Mouse (Mus musculus): Measurements from ENCODE around the gene Serpinb9e. TPM values are rescaled to one million over a fixed set of nuclear protein-coding genes. Genes with fewer than 3 reads are reported as not detected.
"Not testable (repeated sequence)": the region's sequence is repeated elsewhere in the genome, so short reads cannot be mapped to it uniquely, and the experiment has no call there.

The Serpinb9e gene
- not detected in 2 replicates for polyA plus RNA-seq (2016; fragmentation: Nextera tagmentation; extraction: Ambion mirVana)

DNA sequence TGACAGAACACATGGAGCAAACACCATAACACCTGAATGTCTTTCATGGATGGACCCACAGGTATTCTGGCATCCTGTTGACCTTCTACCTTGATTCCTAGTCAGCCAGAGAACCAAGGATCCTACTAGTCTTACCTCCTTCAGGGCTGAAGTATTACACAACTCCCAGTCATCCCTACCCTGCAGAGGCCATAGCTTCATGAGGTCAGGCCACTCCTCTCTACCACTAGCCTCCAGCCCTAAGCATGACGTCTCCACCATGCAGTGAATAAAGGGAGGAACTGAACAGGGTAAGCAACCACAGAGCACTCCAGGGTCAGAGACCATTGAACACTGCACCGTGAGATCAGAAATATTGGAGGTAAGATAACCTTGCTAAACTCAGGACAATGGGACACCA is at the start of gene Serpinb9e:
Gene Serpinb9e, plus strand, starts transcription at position 301 of the 400 bp plus-strand sequence.
- H3K27me3 ChIP-seq (ENCODE audit: insufficient read depth, poor library complexity, severe bottlenecking); H3K4me1 ChIP-seq (replicated peaks); H3K36me3 ChIP-seq; H3K4me3 ChIP-seq; DNase-seq (ENCODE audit: low spot score); H3K27ac ChIP-seq; H3K9me3 ChIP-seq: not testable (repeated sequence)
- WGBS, result 85% methylated on average over 2 of the region's 2 CpGs

DNA sequence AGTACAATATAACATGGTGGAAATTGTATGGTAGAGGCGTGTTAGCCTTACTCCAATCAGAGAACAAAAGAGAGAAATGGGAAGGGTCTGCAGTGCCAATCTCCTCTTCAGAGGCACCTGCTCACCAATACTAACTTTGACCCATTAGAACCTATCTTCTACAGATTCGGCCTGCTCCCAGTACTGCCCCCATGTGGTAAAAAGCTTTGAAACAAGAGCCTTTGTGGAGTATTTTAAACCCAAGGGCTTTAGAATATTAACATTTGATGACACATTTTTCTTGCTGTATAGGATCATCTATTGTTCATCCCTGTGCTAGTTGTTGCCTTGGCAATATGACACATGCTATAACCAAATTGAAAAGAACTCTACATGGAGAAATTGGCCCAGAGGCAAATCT is 49.7 kb upstream of the Serpinb9e start:
- no peaks in the 10 kb centered on the region for H3K36me3 ChIP-seq
- no peaks in the 10 kb centered on the region for H3K27me3 ChIP-seq (ENCODE audit: insufficient read depth, poor library complexity, severe bottlenecking)
- no peak for DNase-seq (ENCODE audit: low spot score)
- no peak overlapping the region for H3K27ac ChIP-seq
- H3K4me1 ChIP-seq (replicated peaks), result no peaks in the 10 kb centered on the region
- H3K4me3 ChIP-seq, result no peak overlapping the region
- H3K9me3 ChIP-seq, result no peaks in the 10 kb centered on the region
- 61% methylated on average over 2 of the region's 2 CpGs for whole genome bisulfite sequencing

DNA sequence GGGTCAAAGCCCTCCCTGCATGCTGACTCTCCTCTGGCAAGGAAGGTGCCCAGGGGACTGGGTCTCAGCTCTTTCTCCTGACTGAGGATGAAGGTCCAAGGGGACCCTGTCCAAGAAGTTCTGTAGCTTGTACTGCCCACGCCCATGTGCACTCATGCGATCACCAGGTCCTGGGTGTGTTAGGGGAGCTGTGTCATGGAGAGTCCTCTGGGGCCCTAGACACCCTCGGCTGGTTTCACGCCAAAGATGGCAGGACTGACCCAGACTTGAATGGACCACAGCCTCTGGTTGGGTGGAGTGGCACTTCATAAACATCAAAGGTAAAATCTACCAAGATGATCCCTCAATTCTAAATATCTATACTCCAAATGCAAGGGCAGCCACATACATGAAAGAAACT is 59.2 kb downstream of the Serpinb9e start:
- not testable (repeated sequence) for H3K27me3 ChIP-seq (ENCODE audit: insufficient read depth, poor library complexity, severe bottlenecking); H3K4me3 ChIP-seq; H3K9me3 ChIP-seq; H3K4me1 ChIP-seq (replicated peaks); H3K27ac ChIP-seq; DNase-seq (ENCODE audit: low spot score); H3K36me3 ChIP-seq
- 86% methylated on average over 4 of the region's 4 CpGs for WGBS

Other genes starting within 250 kb of the Serpinb9e start
- 0.75 and 0.84 TPM in 2 replicates for gene Serpinb9, start 246.4 kb upstream of the Serpinb9e start, polyA plus RNA-seq (2016; fragmentation: Nextera tagmentation; extraction: Ambion mirVana)
- 0.07 and 0.21 TPM in 2 replicates for gene Serpinb9b, start 222.2 kb upstream of the Serpinb9e start, polyA plus RNA-seq (2016; fragmentation: Nextera tagmentation; extraction: Ambion mirVana)
- gene Serpinb1b, start 171.0 kb upstream of the Serpinb9e start, polyA plus RNA-seq (2016; fragmentation: Nextera tagmentation; extraction: Ambion mirVana), result 0.54 and 3.5 TPM in 2 replicates
- gene Serpinb9c, start 89.9 kb upstream of the Serpinb9e start, polyA plus RNA-seq (2016; fragmentation: Nextera tagmentation; extraction: Ambion mirVana), result not detected in 2 replicates
- gene Serpinb9d, start 56.7 kb upstream of the Serpinb9e start, polyA plus RNA-seq (2016; fragmentation: Nextera tagmentation; extraction: Ambion mirVana), result not detected in 2 replicates
- gene Serpinb9f, start 74.5 kb downstream of the Serpinb9e start, polyA plus RNA-seq (2016; fragmentation: Nextera tagmentation; extraction: Ambion mirVana), result not detected in 2 replicates
- gene Gm11397, start 146.1 kb downstream of the Serpinb9e start, polyA plus RNA-seq (2016; fragmentation: Nextera tagmentation; extraction: Ambion mirVana), result not detected in 2 replicates
- not detected in 2 replicates for gene Serpinb9g, start 235.2 kb downstream of the Serpinb9e start, polyA plus RNA-seq (2016; fragmentation: Nextera tagmentation; extraction: Ambion mirVana)

Measured in hindbrain, embryonic 10.5 days (tissue).